Mouse (Mus musculus) lung, embryonic 15.5 days (tissue): ENCODE results near the gene Spin2-ps6. TPM values are rescaled to one million over a fixed set of nuclear protein-coding genes. Genes with fewer than 3 reads are reported as not detected.
"Not testable (repeated sequence)": the region's sequence is repeated elsewhere in the genome, so short reads cannot be mapped to it uniquely, and the experiment has no call there.

Experiments used
- ATAC-seq: fragments of 200-750 bp; cut with Nextera tagmentation; 2 replicates; pipeline ENCODE4 v1.8.0; 2017; ENCODE audit warnings: moderate number of reproducible peaks, borderline replicate concordance; ENCODE audit not compliant: low FRiP score, low TSS enrichment; ENCODE audit errors: extremely low read depth
- H3K27ac ChIP-seq: fragments of 300-500 bp; sonication (generic); 2 replicates; pipeline ENCODE4 v1.5.1; 2015; ENCODE audit warnings: moderate library complexity, mild to moderate bottlenecking, inconsistent platforms
- H3K27me3 ChIP-seq: fragments of 300-500 bp; sonication (generic); 2 replicates; pipeline ENCODE4 v1.6.1; 2015; ENCODE audit warnings: inconsistent platforms
- H3K36me3 ChIP-seq: fragments of 300-500 bp; sonication (generic); 2 replicates; pipeline ENCODE4 v1.6.1; 2015; ENCODE audit warnings: inconsistent platforms
- H3K4me1 ChIP-seq: fragments of 300-500 bp; sonication (generic); 2 replicates; pipeline ENCODE4 v1.6.1; 2015; ENCODE audit warnings: inconsistent platforms
- H3K4me2 ChIP-seq: fragments of 300-500 bp; sonication (generic); 2 replicates; pipeline ENCODE4 v1.6.1; 2015; ENCODE audit warnings: inconsistent platforms, mild to moderate bottlenecking, moderate library complexity
- H3K4me3 ChIP-seq: fragments of 300-500 bp; sonication (generic); 2 replicates; pipeline ENCODE4 v1.5.1; 2015; ENCODE audit warnings: mild to moderate bottlenecking, inconsistent platforms
- H3K9ac ChIP-seq: fragments of 300-500 bp; sonication (generic); 2 replicates; pipeline ENCODE4 v1.6.1; 2015; ENCODE audit warnings: inconsistent platforms
- H3K9me3 ChIP-seq: fragments of 300-500 bp; sonication (generic); 2 replicates; pipeline ENCODE4 v1.6.1; 2016; ENCODE audit warnings: inconsistent platforms
- WGBS: fragments of 180-500 bp; shearing (Covaris S2); methylation state at CpG from one replicate; pipeline ENCODE4 v1.1.7; 2015; 5-methylcytosine and 5-hydroxymethylcytosine counted together
- polyA plus RNA-seq: library from polyadenylated mRNA; unstranded; fragments of >200 nt; fragmentation: Nextera tagmentation; extraction: Ambion mirVana; gene quantifications from 2 replicates; pipeline ENCODE4 v1.2.1, GENCODE M21; 2015

The Spin2-ps6 gene
- not detected in 2 replicates for polyA plus RNA-seq

- not testable (repeated sequence) for ATAC-seq, H3K27ac ChIP-seq, H3K4me2 ChIP-seq, H3K4me1 ChIP-seq, H3K4me3 ChIP-seq, H3K9ac ChIP-seq, H3K9me3 ChIP-seq, H3K36me3 ChIP-seq, H3K27me3 ChIP-seq
- WGBS, result 80% methylated on average over 1 of the region's 3 CpGs
Observed at GRCm38 (mm10) chrX:33234569-33234968, at the start of gene Spin2-ps6. Gene Spin2-ps6 (plus strand): TSS chrX:33234869.

Other genes with a start within 250 kb of the Spin2-ps6 start
- gene Btbd35f12, start 78.5 kb downstream of the Spin2-ps6 start, polyA plus RNA-seq, result not detected in 2 replicates